Mouse (Mus musculus) kidney, adult 10 weeks (tissue): ENCODE measurements around the gene Copb2. TPM values are rescaled to one million over a fixed set of nuclear protein-coding genes. Genes with fewer than 3 reads are reported as not detected.

Experiments used
- polyA plus RNA-seq: library from polyadenylated mRNA; stranded (reverse); fragments of 350-450 nt; fragmentation: Illumina TruSeq; extraction: RNeasy Lipid Tissue Mini Kit (QIAGEN cat#74804); gene quantifications from one replicate; pipeline ENCODE4 v1.2.3, GENCODE M21; 2014; ENCODE audit warnings: low read depth, low replicate concordance

Gene Copb2
- 242 TPM for polyA plus RNA-seq

GRCm38 (mm10) chr9:98563137-98564126 is at the start of gene Copb2:
Copb2 (plus strand) TSS chr9:98563721.

DNA sequence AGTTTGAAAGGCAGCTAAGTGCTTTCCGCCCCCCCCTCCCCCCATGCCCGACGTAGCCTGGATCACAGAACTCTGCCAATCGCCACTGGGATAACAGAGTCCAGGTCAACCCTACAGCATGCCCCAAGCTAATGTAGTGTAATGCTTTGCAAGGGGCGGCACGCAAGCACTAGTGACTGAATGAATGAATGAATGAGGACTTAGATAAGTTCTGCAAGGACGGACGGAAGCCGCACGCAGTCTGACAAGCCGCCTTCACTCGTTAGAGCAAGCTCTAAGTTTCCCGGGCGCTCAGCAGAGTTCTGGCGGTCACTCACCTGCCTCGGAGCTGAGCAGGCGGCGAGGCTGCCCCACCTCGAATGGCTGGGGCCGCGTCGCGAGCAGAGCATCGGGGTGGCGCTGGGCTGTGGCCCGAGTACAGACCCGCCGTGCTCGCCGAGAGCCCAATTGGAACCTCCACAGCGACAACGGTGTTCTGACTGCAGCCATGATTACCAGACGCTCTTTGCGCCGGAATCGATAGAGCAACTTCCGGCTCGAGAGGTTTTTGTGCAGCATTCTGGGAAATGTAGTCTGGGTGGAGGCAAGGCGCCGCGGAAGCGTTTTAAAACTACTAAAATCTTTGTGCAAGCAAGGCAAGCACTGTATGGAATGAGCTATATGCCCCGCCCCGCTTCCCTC is 37.8 kb downstream of the Copb2 start, which contains the start of gene Mrps22:
Mrps22 (minus strand) TSS at position 505 of the 681 bp plus-strand sequence.

Other genes with a start within 250 kb of the Copb2 start
- 0.36 TPM for gene Rbp1, start 140.8 kb upstream of the Copb2 start, polyA plus RNA-seq
- gene Rbp2, start 77.6 kb upstream of the Copb2 start, polyA plus RNA-seq = not detected
- 93.0 TPM for gene Mrps22, start 37.9 kb downstream of the Copb2 start, polyA plus RNA-seq